Mouse (Mus musculus) liver, adult 2 months (tissue): ENCODE results near the gene Dmxl2.

Experiments
- CTCF ChIP-seq: fragments of 200-500 bp; IDR thresholded peaks from 2 replicates; pipeline ENCODE4 v1.5.1; 2011; ENCODE audit warnings: low read depth, low read length, control low read depth
- POLR2A ChIP-seq: fragments of 200-500 bp; IDR thresholded peaks from 2 replicates; pipeline ENCODE4 v1.6.1; 2011; ENCODE audit warnings: low read length, control low read depth; ENCODE audit not compliant: insufficient read depth; ENCODE audit errors: extremely low read depth

GRCm38 (mm10) chr9:54490431-54490830 lies 11.0 kb downstream of the Dmxl2 start:
- no peak for TF ChIP-seq CTCF
- no peak for TF ChIP-seq POLR2A
